Mouse (Mus musculus): ENCODE results near the gene Pax2.

- TF ChIP-seq POLR2A (IDR thresholded peaks at IDR 0.05; ENCODE audit: low read depth, low read length) (no peak), RAD21 (IDR thresholded peaks at IDR 0.05; ENCODE audit: low read depth, low read length) (no peak), ZC3H11A (IDR thresholded peaks at IDR 0.05; ENCODE audit: low read depth, low read length) (no peak), ZKSCAN1 (IDR thresholded peaks at IDR 0.05; ENCODE audit: borderline replicate concordance, low read depth, low read length) (no peak), MAFK (IDR thresholded peaks at IDR 0.05; ENCODE audit: insufficient replicate concordance, low read length) (no peak), GABPA (IDR thresholded peaks at IDR 0.05; ENCODE audit: insufficient replicate concordance, low read depth, low read length) (no peak), CTCF (conservative IDR thresholded peaks at IDR 0.05 in 1 of 2, IDR thresholded peaks at IDR 0.05 in 1 of 2; ENCODE audit: low read depth in 2 of 2, low read length in 2 of 2) (no peak)
These were observed 6.5 kb upstream of the Pax2 start for GRCm38 (mm10) chr19:44749061-44749990.

Data from CH12.LX (cell line).